Mouse (Mus musculus) MEL (cell line): Measurements from ENCODE around the gene Zranb3. TPM values are rescaled to one million over a fixed set of nuclear protein-coding genes. Genes with fewer than 3 reads are reported as not detected.

Experiments used
- DNase-seq: peaks from one replicate; pipeline ENCODE4 v3.0.0; 2011; ENCODE audit warnings: low read depth, low spot score
- H3K27ac ChIP-seq: 2 replicates; pipeline ENCODE4 v1.5.1; 2012; ENCODE audit warnings: low read depth, mild to moderate bottlenecking, control low read depth, low read length, moderate library complexity; ENCODE audit not compliant: control insufficient read depth
- H3K27me3 ChIP-seq, 2 experiments: fragments of 150-350 bp in 1 of 2; sonication (generic) in 1 of 2; 2 replicates each; pipeline ENCODE4 v1.6.1; 2012; ENCODE audit warnings: low read length in 2 of 2, mild to moderate bottlenecking in 2 of 2, improper control_type of control experiment in 1 of 2, moderate library complexity in 1 of 2; ENCODE audit not compliant: insufficient read depth in 2 of 2, control insufficient read depth in 1 of 2
- H3K36me3 ChIP-seq, 2 experiments: 2 replicates each; pipeline ENCODE4 v1.6.1; 2012 to 2014; ENCODE audit warnings: low read length in 2 of 2, improper control_type of control experiment in 1 of 2, inconsistent platforms in 1 of 2, mild to moderate bottlenecking in 1 of 2; ENCODE audit not compliant: insufficient read depth in 2 of 2, control insufficient read depth in 1 of 2
- H3K4me1 ChIP-seq, 2 experiments: fragments of 150-350 bp in 1 of 2; sonication (generic) in 1 of 2; 2 replicates each; pipeline ENCODE4 v1.6.1; 2012; ENCODE audit warnings: low read length in 2 of 2, improper control_type of control experiment in 1 of 2, mild to moderate bottlenecking in 1 of 2; ENCODE audit not compliant: insufficient read depth in 2 of 2, control insufficient read depth in 1 of 2
- H3K4me3 ChIP-seq, 2 experiments: fragments of 150-350 bp in 1 of 2; sonication (generic) in 1 of 2; 2 replicates each; pipeline ENCODE4 v1.5.1; 2012; ENCODE audit warnings: low read depth in 2 of 2, low read length in 2 of 2, mild to moderate bottlenecking in 2 of 2, moderate library complexity in 2 of 2, control low read depth in 1 of 2, improper control_type of control experiment in 1 of 2; ENCODE audit not compliant: control insufficient read depth in 1 of 2, insufficient read depth in 1 of 2
- H3K79me2 ChIP-seq: 2 replicates; pipeline ENCODE4 v1.6.1; 2012; ENCODE audit warnings: mild to moderate bottlenecking, low read length, moderate library complexity; ENCODE audit not compliant: control insufficient read depth, poor library complexity, insufficient read depth
- H3K9ac ChIP-seq: 2 replicates; pipeline ENCODE4 v1.6.1; 2012; ENCODE audit warnings: low read depth, mild to moderate bottlenecking, control low read depth, low read length, moderate library complexity; ENCODE audit not compliant: control insufficient read depth, poor library complexity, severe bottlenecking
- H3K9me3 ChIP-seq: fragments of 150-350 bp; sonication (generic); replicated peaks from 2 replicates; pipeline ENCODE4 v1.6.1; 2012; ENCODE audit warnings: mild to moderate bottlenecking, low read length, improper control_type of control experiment, moderate library complexity; ENCODE audit not compliant: insufficient read depth
- CHD1 ChIP-seq: IDR thresholded peaks from 2 replicates; pipeline ENCODE4 v1.6.1; 2012; ENCODE audit warnings: low read depth, mild to moderate bottlenecking, inconsistent platforms, low read length, improper control_type of control experiment
- CHD2 ChIP-seq: IDR thresholded peaks from 2 replicates; pipeline ENCODE4 v1.6.1; 2011; ENCODE audit warnings: low read length, improper control_type of control experiment
- CTCF ChIP-seq, 3 experiments: IDR thresholded peaks in 2 of 3; conservative IDR thresholded peaks in 1 of 3; 2 replicates each; pipeline ENCODE4 v1.5.1; 2011 to 2012; ENCODE audit warnings: low read length in 3 of 3, low read depth in 2 of 3, mild to moderate bottlenecking in 2 of 3, improper control_type of control experiment in 1 of 3, inconsistent platforms in 1 of 3, mixed read lengths in 1 of 3, moderate library complexity in 1 of 3; ENCODE audit not compliant: control insufficient read depth in 1 of 3, insufficient read depth in 1 of 3, poor library complexity in 1 of 3, severe bottlenecking in 1 of 3
- E2F4 ChIP-seq: IDR thresholded peaks from 2 replicates; pipeline ENCODE4 v1.6.1; 2011; ENCODE audit warnings: low read depth, low read length, improper control_type of control experiment, borderline replicate concordance
- ELF1 ChIP-seq: IDR thresholded peaks from 2 replicates; pipeline ENCODE4 v1.6.1; 2014; ENCODE audit warnings: low read depth, mild to moderate bottlenecking, inconsistent platforms, low read length, improper control_type of control experiment, moderate library complexity
- EP300 ChIP-seq, 2 experiments: IDR thresholded peaks; 2 replicates each; pipeline ENCODE4 v1.6.1; 2011; ENCODE audit warnings: improper control_type of control experiment in 2 of 2, low read length in 2 of 2, low read depth in 1 of 2, mild to moderate bottlenecking in 1 of 2
- GATA1 ChIP-seq: IDR thresholded peaks from 2 replicates; pipeline ENCODE4 v1.6.1; 2011; ENCODE audit warnings: low read depth, low read length, improper control_type of control experiment
- JUND ChIP-seq: IDR thresholded peaks from 2 replicates; pipeline ENCODE4 v1.6.1; 2011; ENCODE audit warnings: low read depth, mild to moderate bottlenecking, improper control_type of control experiment, low read length
- KAT2A ChIP-seq: conservative IDR thresholded peaks from 2 replicates; pipeline ENCODE4 v1.6.1; 2012; ENCODE audit warnings: low read depth, low read length, improper control_type of control experiment, inconsistent platforms
- MAFK ChIP-seq: IDR thresholded peaks from 2 replicates; pipeline ENCODE4 v1.6.1; 2011; ENCODE audit warnings: low read depth, mild to moderate bottlenecking, low read length, improper control_type of control experiment, borderline replicate concordance
- MEF2A ChIP-seq: IDR thresholded peaks from 2 replicates; pipeline ENCODE4 v1.6.1; 2014; ENCODE audit warnings: low read depth, mild to moderate bottlenecking, inconsistent platforms, low read length, improper control_type of control experiment; ENCODE audit not compliant: poor library complexity, insufficient replicate concordance, severe bottlenecking; ENCODE audit errors: extremely low read depth
- MYC ChIP-seq: IDR thresholded peaks from 2 replicates; pipeline ENCODE4 v1.6.1; 2011; ENCODE audit warnings: low read depth, mild to moderate bottlenecking, low read length, improper control_type of control experiment, moderate library complexity
- NRF1 ChIP-seq: IDR thresholded peaks from 2 replicates; pipeline ENCODE4 v1.6.1; 2014; ENCODE audit warnings: low read depth, mild to moderate bottlenecking, inconsistent platforms, low read length, improper control_type of control experiment, moderate library complexity; ENCODE audit not compliant: poor library complexity, insufficient read depth, severe bottlenecking
- POLR2A ChIP-seq, 2 experiments: IDR thresholded peaks; 2 replicates each; pipeline ENCODE4 v1.6.1; 2011 to 2012; ENCODE audit warnings: low read length in 2 of 2, mild to moderate bottlenecking in 2 of 2, control low read depth in 1 of 2, improper control_type of control experiment in 1 of 2, low read depth in 1 of 2, moderate library complexity in 1 of 2; ENCODE audit not compliant: control insufficient read depth in 1 of 2, insufficient read depth in 1 of 2, poor library complexity in 1 of 2
- POLR2AphosphoS2 ChIP-seq: IDR thresholded peaks from 2 replicates; pipeline ENCODE4 v1.6.1; 2011; ENCODE audit warnings: low read length, improper control_type of control experiment
- TBP ChIP-seq: IDR thresholded peaks from 2 replicates; pipeline ENCODE4 v1.8.0; 2011; ENCODE audit warnings: low read depth, low read length, improper control_type of control experiment
- UBTF ChIP-seq: IDR thresholded peaks from 2 replicates; pipeline ENCODE4 v1.6.1; 2012; ENCODE audit warnings: low read depth, mild to moderate bottlenecking, inconsistent platforms, low read length, improper control_type of control experiment, moderate library complexity, borderline replicate concordance; ENCODE audit not compliant: insufficient read depth
- USF1 ChIP-seq: IDR thresholded peaks from 2 replicates; pipeline ENCODE4 v1.6.1; 2014; ENCODE audit warnings: low read depth, mild to moderate bottlenecking, inconsistent platforms, low read length, improper control_type of control experiment, moderate library complexity
- ZNF384 ChIP-seq: IDR thresholded peaks from 2 replicates; pipeline ENCODE4 v1.6.1; 2012; ENCODE audit warnings: low read depth, mild to moderate bottlenecking, inconsistent platforms, low read length, improper control_type of control experiment
- polyA plus RNA-seq, 2 experiments: library from polyadenylated mRNA; stranded (reverse) in 1 of 2; unstranded in 1 of 2; fragments of >175 nt in 1 of 2; fragments of >200 nt in 1 of 2; gene quantifications; 2 replicates each; pipeline versions ENCODE4 v1.2.1 to v1.2.4; 2012; ENCODE audit warnings: low replicate concordance in 2 of 2, low read depth in 1 of 2; ENCODE audit not compliant: insufficient read length in 2 of 2, insufficient read depth in 1 of 2, missing spikeins in 1 of 2
- total RNA-seq: library from RNA; depleted of rRNA; stranded (reverse); fragments of 300-350 nt; gene quantifications from 2 replicates; pipeline ENCODE4 v1.2.3, GENCODE M21; 2012

The Zranb3 gene
- total and polyA plus RNA-seq, 3 experiments: 3.9 to 4.1 TPM; not detected in 1

DNA sequence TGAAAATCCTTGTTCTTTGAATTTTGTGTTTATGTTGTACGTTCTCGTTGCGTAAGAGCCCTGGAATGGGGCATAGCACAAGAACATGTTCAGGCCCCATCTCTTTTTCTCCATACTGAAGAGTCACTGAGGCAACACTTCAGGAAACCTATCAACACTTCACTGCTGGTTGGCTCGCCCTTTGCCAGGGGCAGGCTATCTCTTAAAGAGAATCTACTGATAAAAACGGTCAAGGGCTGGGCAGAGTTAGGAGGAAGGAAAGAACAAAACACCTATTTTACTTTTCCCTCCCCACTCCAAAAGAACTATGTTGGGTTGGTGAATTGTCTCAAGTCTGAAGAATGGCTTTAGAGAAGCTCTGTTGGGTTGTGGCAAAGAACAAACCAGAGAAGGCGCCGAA lies 55.9 kb downstream of the Zranb3 start (continued):
- no peak for TF ChIP-seq ZNF384
- peak; percentile 60 to 67; a peak in 3 of 4 replicates for TF ChIP-seq EP300 (IDR thresholded peaks at IDR 0.05; ENCODE audit: low read depth in 1 of 2, low read length in 2 of 2)
- TF ChIP-seq POLR2AphosphoS2: no peak
- peak; percentile 16; the same call in 1 of the 2 replicates for TF ChIP-seq MEF2A
- no peak for TF ChIP-seq TBP
- no peak for TF ChIP-seq USF1
- no peak for TF ChIP-seq ELF1

DNA sequence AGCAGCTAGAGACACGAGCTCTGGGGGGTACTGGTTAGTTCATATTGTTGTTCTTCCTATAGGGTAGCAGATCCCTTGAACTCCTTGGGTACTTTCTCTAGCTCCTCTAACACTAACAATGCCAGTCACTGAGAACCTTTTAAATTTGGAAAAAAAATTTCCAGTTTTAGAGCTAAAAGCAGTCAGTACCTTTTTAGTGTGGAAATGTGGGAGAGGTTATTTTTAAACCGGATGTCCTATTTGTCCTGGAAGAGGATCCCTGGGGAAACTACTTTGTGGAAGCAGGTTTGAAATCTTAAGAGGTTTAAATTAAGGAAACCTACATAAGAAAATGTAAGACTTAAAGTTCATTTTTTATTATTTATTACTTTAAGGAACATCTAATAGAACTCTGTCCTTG lies 56.4 kb downstream of the Zranb3 start:
- H3K27ac ChIP-seq: no peak overlapping the region
- H3K9ac ChIP-seq: no peak overlapping the region
- no peak for DNase-seq
- H3K27me3 ChIP-seq: no peaks in the 10 kb centered on the region
- no peak for TF ChIP-seq TBP
- TF ChIP-seq ELF1: no peak
- no peak for TF ChIP-seq MYC
- TF ChIP-seq KAT2A: no peak
- TF ChIP-seq MAFK: no peak
- no peak for TF ChIP-seq UBTF
- no peak for TF ChIP-seq CHD1
- TF ChIP-seq NRF1: no peak
- TF ChIP-seq POLR2A (IDR thresholded peaks at IDR 0.05; ENCODE audit: control insufficient read depth in 1 of 2, insufficient read depth in 1 of 2, low read depth in 1 of 2, low read length in 2 of 2, poor library complexity in 1 of 2): no peak
- no peak overlapping the region for H3K4me3 ChIP-seq
- peaks cover 0 to 11% of the 10 kb centered on the region in 2 experiments; a peak in 2 of 4 replicates for H3K36me3 ChIP-seq
- H3K79me2 ChIP-seq: no peaks in the 10 kb centered on the region
- no peaks in the 10 kb centered on the region for H3K9me3 ChIP-seq
- H3K4me1 ChIP-seq: peaks cover 3 to 12% of the 10 kb centered on the region in 2 experiments

DNA sequence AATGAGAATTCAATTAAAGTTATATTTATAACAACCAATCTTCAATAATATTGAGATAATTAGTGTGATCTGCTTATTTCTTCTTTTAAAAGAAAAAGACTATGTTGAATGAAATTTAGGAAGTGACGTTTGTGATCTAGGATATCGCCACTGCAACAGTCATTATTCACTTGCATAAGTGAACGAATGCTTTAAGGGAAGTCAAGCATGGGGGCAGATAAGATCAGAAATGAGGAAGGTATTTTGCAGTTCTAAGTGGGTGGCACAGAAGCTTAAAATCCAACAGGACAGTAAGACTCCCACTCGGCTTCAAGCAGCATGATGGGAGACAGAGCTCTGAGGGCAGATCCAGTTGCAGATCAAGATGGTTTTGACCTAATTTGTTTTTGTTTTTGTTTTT lies 58.7 kb downstream of the Zranb3 start:
- Histone ChIP-seq H3K4me3 (no peak overlapping the region), H3K27me3 (no peaks in the 10 kb centered on the region), H3K36me3 (peaks cover 0 to 11% of the 10 kb centered on the region in 2 experiments; a peak in 2 of 4 replicates), H3K9me3 (no peaks in the 10 kb centered on the region), H3K4me1 (peaks cover 3 to 12% of the 10 kb centered on the region in 2 experiments), H3K79me2 (no peaks in the 10 kb centered on the region), H3K27ac (no peak overlapping the region), H3K9ac (no peak overlapping the region)
- DNase-seq: peak; percentile 64
- no peak for TF ChIP-seq JUND
- TF ChIP-seq E2F4: no peak
- TF ChIP-seq EP300 (IDR thresholded peaks at IDR 0.05; ENCODE audit: low read depth in 1 of 2, low read length in 2 of 2): 0 out of 4 replicates have a peak, but pooled peaks of 1 of the 2 experiments have one; percentile 17
- no peak for TF ChIP-seq POLR2AphosphoS2
- no peak for TF ChIP-seq CTCF (IDR thresholded peaks at IDR 0.05 in 2 of 3, conservative IDR thresholded peaks at IDR 0.05 in 1 of 3; ENCODE audit: control insufficient read depth in 1 of 3, insufficient read depth in 1 of 3, low read depth in 2 of 3, low read length in 3 of 3, poor library complexity in 1 of 3, severe bottlenecking in 1 of 3)
- TF ChIP-seq GATA1: peak; percentile 55
- TF ChIP-seq CHD2: no peak
